Mouse (Mus musculus) neural tube, embryonic 15.5 days (tissue): Measurements from ENCODE around the gene Rps8. TPM values are rescaled to one million over a fixed set of nuclear protein-coding genes. Genes with fewer than 3 reads are reported as not detected.

Source experiments
- ATAC-seq: fragments of 200-750 bp; cut with Nextera tagmentation; 2 replicates; pipeline ENCODE4 v1.8.0; 2017; ENCODE audit warnings: mild to moderate bottlenecking, moderate TSS enrichment, moderate library complexity; ENCODE audit not compliant: low FRiP score
- H3K27ac ChIP-seq: fragments of 300-500 bp; sonication (generic); replicated peaks from 2 replicates; pipeline ENCODE4 v1.5.1; 2015; ENCODE audit warnings: mild to moderate bottlenecking, inconsistent platforms
- H3K27me3 ChIP-seq: fragments of 300-500 bp; sonication (generic); replicated peaks from 2 replicates; pipeline ENCODE4 v1.6.1; 2015; ENCODE audit warnings: inconsistent platforms
- H3K36me3 ChIP-seq: fragments of 300-500 bp; sonication (generic); 2 replicates; pipeline ENCODE4 v1.6.1; 2015; ENCODE audit warnings: inconsistent platforms
- H3K4me1 ChIP-seq: fragments of 300-500 bp; sonication (generic); 2 replicates; pipeline ENCODE4 v1.6.1; 2015; ENCODE audit warnings: inconsistent platforms
- H3K4me2 ChIP-seq: fragments of 300-500 bp; sonication (generic); 2 replicates; pipeline ENCODE4 v1.6.1; 2015; ENCODE audit warnings: inconsistent platforms, mild to moderate bottlenecking, moderate library complexity
- H3K4me3 ChIP-seq: fragments of 300-500 bp; sonication (generic); replicated peaks from 2 replicates; pipeline ENCODE4 v1.5.1; 2015; ENCODE audit warnings: mild to moderate bottlenecking, inconsistent platforms
- H3K9ac ChIP-seq: fragments of 300-500 bp; sonication (generic); replicated peaks from 2 replicates; pipeline ENCODE4 v1.6.1; 2015; ENCODE audit warnings: mild to moderate bottlenecking, inconsistent platforms
- H3K9me3 ChIP-seq: fragments of 300-500 bp; sonication (generic); replicated peaks from 2 replicates; pipeline ENCODE4 v1.6.1; 2016; ENCODE audit warnings: inconsistent platforms
- WGBS: fragments of 180-500 bp; shearing (Covaris S2); methylation state at CpG from one replicate; pipeline ENCODE4 v1.1.7; 2015; ENCODE audit warnings: mixed read lengths; 5-methylcytosine and 5-hydroxymethylcytosine counted together
- polyA plus RNA-seq: library from polyadenylated mRNA; unstranded; fragments of >200 nt; fragmentation: Nextera tagmentation; extraction: Ambion mirVana; gene quantifications from 2 replicates; pipeline ENCODE4 v1.2.1, GENCODE M21; 2015

The Rps8 gene
- polyA plus RNA-seq, 1 experiment from 2014 or later: 530 TPM

GRCm38 (mm10) chr4:117122209-117122608 is 33.8 kb downstream of the Rps8 start:
- WGBS: 91% methylated on average over 4 of the region's 4 CpGs
- no peak for ATAC-seq
- H3K36me3 ChIP-seq: peaks cover 2% of the 10 kb centered on the region; the same call in 1 of the 2 replicates

GRCm38 (mm10) chr4:117120445-117121414 is 35.3 kb downstream of the Rps8 start:
- H3K4me3 ChIP-seq: peak overlapping the region; percentile 81
- peak overlapping the region; percentile 97 for H3K4me2 ChIP-seq
- peak overlapping the region; percentile 75 for H3K9ac ChIP-seq
- peaks cover 30% of the 10 kb centered on the region for H3K4me1 ChIP-seq
- no peaks in the 10 kb centered on the region for H3K9me3 ChIP-seq
- H3K27ac ChIP-seq: peak overlapping the region; percentile 92
- H3K36me3 ChIP-seq: 0 out of 2 replicates have a peak, but pooled peaks cover under 1% of the 10 kb centered on the region
- WGBS: under 1% methylated on average over 69 of the region's 69 CpGs
- H3K27me3 ChIP-seq: no peaks in the 10 kb centered on the region
- ATAC-seq: peak; percentile 94

More at GRCm38 (mm10) chr4:117122209-117122608, 33.8 kb downstream of the Rps8 start:
- H3K4me3 ChIP-seq: no peak overlapping the region
- no peaks in the 10 kb centered on the region for H3K27me3 ChIP-seq
- peaks cover 36% of the 10 kb centered on the region for H3K4me1 ChIP-seq
- no peak overlapping the region for H3K27ac ChIP-seq
- no peaks in the 10 kb centered on the region for H3K9me3 ChIP-seq
- H3K4me2 ChIP-seq: no peak overlapping the region
- no peak overlapping the region for H3K9ac ChIP-seq

GRCm38 (mm10) chr4:117120052-117120444 is 36.0 kb downstream of the Rps8 start:
- Histone ChIP-seq H3K4me2 (peak overlapping the region; percentile 97), H3K9ac (peak overlapping the region; percentile 75)

GRCm38 (mm10) chr4:117119636-117120035 is 36.4 kb downstream of the Rps8 start:
- WGBS: 70% methylated on average over 5 of the region's 5 CpGs
- ATAC-seq: no peak; the same call in 1 of the 2 replicates
- Histone ChIP-seq H3K9me3 (no peaks in the 10 kb centered on the region), H3K36me3 (peaks cover 10% of the 10 kb centered on the region), H3K27me3 (no peaks in the 10 kb centered on the region), H3K9ac (peak overlapping the region; percentile 75), H3K4me1 (peaks cover 19% of the 10 kb centered on the region), H3K4me3 (peak overlapping the region; percentile 81), H3K4me2 (peak overlapping the region; percentile 97), H3K27ac (peak overlapping the region; percentile 92)

More at GRCm38 (mm10) chr4:117120052-117120444, 36.0 kb downstream of the Rps8 start:
- Histone ChIP-seq H3K9me3 (no peaks in the 10 kb centered on the region), H3K27me3 (no peaks in the 10 kb centered on the region), H3K36me3 (peaks cover 6% of the 10 kb centered on the region), H3K27ac (peak overlapping the region; percentile 92), H3K4me3 (peak overlapping the region; percentile 81), H3K4me1 (peaks cover 23% of the 10 kb centered on the region)
- ATAC-seq: peak; percentile 18; the same call in 1 of the 2 replicates
- 6% methylated on average over 10 of the region's 10 CpGs for WGBS

GRCm38 (mm10) chr4:117117931-117118330 is 38.1 kb downstream of the Rps8 start:
- H3K4me2 ChIP-seq: no peak overlapping the region
- no peak for ATAC-seq
- no peak overlapping the region for H3K27ac ChIP-seq
- H3K4me1 ChIP-seq: peaks cover 15% of the 10 kb centered on the region
- no peaks in the 10 kb centered on the region for H3K9me3 ChIP-seq
- no peaks in the 10 kb centered on the region for H3K27me3 ChIP-seq
- H3K36me3 ChIP-seq: peaks cover 26% of the 10 kb centered on the region
- no peak overlapping the region for H3K4me3 ChIP-seq
- 95% methylated on average over 7 of the region's 7 CpGs for WGBS
- no peak overlapping the region for H3K9ac ChIP-seq

- H3K27me3 ChIP-seq: no peaks in the 10 kb centered on the region
- H3K4me2 ChIP-seq: no peak overlapping the region
- H3K27ac ChIP-seq: no peak overlapping the region
- no peak for ATAC-seq
- H3K4me1 ChIP-seq: peaks cover 8% of the 10 kb centered on the region
- H3K4me3 ChIP-seq: no peak overlapping the region
- no peak overlapping the region for H3K9ac ChIP-seq
- 90% methylated on average over 5 of the region's 5 CpGs for WGBS
- H3K9me3 ChIP-seq: no peaks in the 10 kb centered on the region
- H3K36me3 ChIP-seq: peaks cover 42% of the 10 kb centered on the region
Observed at GRCm38 (mm10) chr4:117115592-117115991, 40.5 kb downstream of the Rps8 start.

- peaks cover 65% of the 10 kb centered on the region for H3K36me3 ChIP-seq
- no peaks in the 10 kb centered on the region for H3K27me3 ChIP-seq
- no peak for ATAC-seq
- no peak overlapping the region for H3K9ac ChIP-seq
- no peak overlapping the region for H3K4me3 ChIP-seq
- 93% methylated on average over 1 of the region's 1 CpGs for WGBS
- H3K27ac ChIP-seq: no peak overlapping the region
- no peaks in the 10 kb centered on the region for H3K4me1 ChIP-seq
- no peaks in the 10 kb centered on the region for H3K9me3 ChIP-seq
- no peak overlapping the region for H3K4me2 ChIP-seq
Observed at GRCm38 (mm10) chr4:117113237-117113636, 42.8 kb downstream of the Rps8 start.

GRCm38 (mm10) chr4:117110985-117111384 is 45.1 kb downstream of the Rps8 start:
- 90% methylated on average over 11 of the region's 11 CpGs for WGBS
- Histone ChIP-seq H3K27ac (no peak overlapping the region), H3K4me1 (peaks cover under 1% of the 10 kb centered on the region; the same call in 1 of the 2 replicates), H3K9ac (no peak overlapping the region), H3K27me3 (no peaks in the 10 kb centered on the region), H3K9me3 (no peaks in the 10 kb centered on the region), H3K4me3 (no peak overlapping the region), H3K4me2 (no peak overlapping the region), H3K36me3 (peaks cover 73% of the 10 kb centered on the region)
- no peak for ATAC-seq

GRCm38 (mm10) chr4:117110249-117110648 is 45.8 kb downstream of the Rps8 start:
- ATAC-seq: no peak
- Histone ChIP-seq H3K27ac (no peak overlapping the region), H3K9me3 (no peaks in the 10 kb centered on the region), H3K9ac (no peak overlapping the region), H3K4me3 (no peak overlapping the region), H3K4me1 (peaks cover 5% of the 10 kb centered on the region; the same call in 1 of the 2 replicates), H3K27me3 (no peaks in the 10 kb centered on the region), H3K4me2 (no peak overlapping the region), H3K36me3 (peaks cover 73% of the 10 kb centered on the region)
- WGBS: 93% methylated on average over 13 of the region's 13 CpGs

GRCm38 (mm10) chr4:117109330-117109729 is 46.7 kb downstream of the Rps8 start:
- H3K27me3 ChIP-seq: no peaks in the 10 kb centered on the region
- no peak overlapping the region for H3K4me2 ChIP-seq
- no peaks in the 10 kb centered on the region for H3K9me3 ChIP-seq
- no peak overlapping the region for H3K9ac ChIP-seq
- WGBS: 93% methylated on average over 25 of the region's 25 CpGs
- H3K27ac ChIP-seq: no peak overlapping the region
- H3K4me1 ChIP-seq: peaks cover 11% of the 10 kb centered on the region
- peaks cover 66% of the 10 kb centered on the region for H3K36me3 ChIP-seq
- no peak for ATAC-seq
- H3K4me3 ChIP-seq: no peak overlapping the region

- ATAC-seq: no peak
- WGBS: 91% methylated on average over 6 of the region's 6 CpGs
- Histone ChIP-seq H3K4me2 (no peak overlapping the region), H3K27me3 (no peaks in the 10 kb centered on the region), H3K4me1 (peaks cover 11% of the 10 kb centered on the region), H3K27ac (no peak overlapping the region), H3K36me3 (peaks cover 58% of the 10 kb centered on the region), H3K9ac (no peak overlapping the region), H3K9me3 (no peaks in the 10 kb centered on the region), H3K4me3 (no peak overlapping the region)
Observed at GRCm38 (mm10) chr4:117108524-117108849, 47.6 kb downstream of the Rps8 start.
